Mouse (Mus musculus): ENCODE results near the gene Psap. TPM values are rescaled to one million over a fixed set of nuclear protein-coding genes. Genes with fewer than 3 reads are reported as not detected.

The Psap gene
- total and polyA plus RNA-seq, 2 experiments: 227 to 584 TPM

DNA sequence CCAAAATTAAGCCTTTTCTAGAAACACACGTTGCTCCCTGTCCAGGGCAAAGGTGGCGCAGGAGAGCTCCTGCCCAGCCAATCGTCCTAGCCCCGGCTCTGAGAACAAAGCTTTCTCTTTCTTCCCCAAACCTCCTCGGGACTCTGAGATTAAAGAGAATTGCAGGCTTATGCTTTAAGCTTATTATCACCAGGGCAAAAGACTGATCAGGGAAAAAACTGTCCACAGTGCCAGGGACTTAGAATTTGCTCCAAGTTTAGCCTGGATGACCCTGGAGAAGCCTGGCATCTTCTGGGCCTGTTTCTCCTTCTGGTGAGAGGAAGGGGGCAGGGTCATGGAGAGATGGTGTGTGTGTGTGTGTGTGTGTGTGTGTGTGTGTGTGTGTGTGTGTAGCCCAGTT, 15.9 kb upstream of the Psap start:
- no peak overlapping the region for H3K9ac ChIP-seq (ENCODE audit: low read depth, low read length)
- H3K79me2 ChIP-seq (ENCODE audit: control insufficient read depth, insufficient read depth, low read length): no peaks in the 10 kb centered on the region
- no peak for DNase-seq (ENCODE audit: extremely low read depth, low read depth, low spot score)
- H3K27me3 ChIP-seq (ENCODE audit: control insufficient read depth, insufficient read depth, low read length): no peaks in the 10 kb centered on the region
- no peak overlapping the region for H3K4me3 ChIP-seq (ENCODE audit: insufficient read depth, low read depth, low read length)
- no peak overlapping the region for H3K27ac ChIP-seq (replicated peaks; ENCODE audit: insufficient read depth, low read depth, low read length)
- no peaks in the 10 kb centered on the region for H3K4me1 ChIP-seq (ENCODE audit: control insufficient read depth, insufficient read depth, low read length)
- TF ChIP-seq CTCF (IDR thresholded peaks at IDR 0.05; ENCODE audit: low read depth, low read length) (no peak), POLR2A (IDR thresholded peaks at IDR 0.05; ENCODE audit: extremely low read depth, insufficient read depth, low read length) (no peak)
- H3K36me3 ChIP-seq (ENCODE audit: control insufficient read depth, insufficient read depth, low read length): no peaks in the 10 kb centered on the region
- 76% methylated on average over 5 of the region's 5 CpGs for WGBS

DNA sequence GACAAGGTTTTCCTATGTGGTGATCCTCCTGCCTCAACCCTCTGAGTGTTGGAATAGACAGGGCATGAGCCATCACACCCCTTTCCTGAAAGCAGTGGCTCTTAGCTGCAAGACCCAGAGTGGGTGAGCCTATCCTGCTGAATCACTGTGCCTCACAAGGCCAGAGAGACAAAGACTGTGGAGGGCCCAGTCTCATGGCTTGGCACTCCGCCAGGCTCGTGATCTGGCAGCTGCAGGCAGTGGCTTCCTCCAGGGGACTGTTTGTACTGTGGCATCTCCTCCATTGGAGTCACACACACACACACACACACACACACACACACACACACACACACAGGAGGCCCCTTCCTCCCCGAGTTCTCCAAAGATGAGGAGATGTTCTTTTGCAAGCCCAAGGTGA, 15.0 kb upstream of the Psap start:
- no peak overlapping the region for H3K9ac ChIP-seq (ENCODE audit: low read depth, low read length)
- no peak for TF ChIP-seq POLR2A (IDR thresholded peaks at IDR 0.05; ENCODE audit: extremely low read depth, insufficient read depth, low read length)
- TF ChIP-seq CTCF (IDR thresholded peaks at IDR 0.05; ENCODE audit: low read depth, low read length): no peak
- no peak overlapping the region for H3K27ac ChIP-seq (replicated peaks; ENCODE audit: insufficient read depth, low read depth, low read length)
- H3K4me1 ChIP-seq (ENCODE audit: control insufficient read depth, insufficient read depth, low read length): no peaks in the 10 kb centered on the region
- H3K36me3 ChIP-seq (ENCODE audit: control insufficient read depth, insufficient read depth, low read length): no peaks in the 10 kb centered on the region
- peak; percentile 55 for DNase-seq (ENCODE audit: extremely low read depth, low read depth, low spot score)
- no peaks in the 10 kb centered on the region for H3K27me3 ChIP-seq (ENCODE audit: control insufficient read depth, insufficient read depth, low read length)
- WGBS: 17% methylated on average over 3 of the region's 3 CpGs
- H3K79me2 ChIP-seq (ENCODE audit: control insufficient read depth, insufficient read depth, low read length): no peaks in the 10 kb centered on the region
- H3K4me3 ChIP-seq (ENCODE audit: insufficient read depth, low read depth, low read length): no peak overlapping the region

- WGBS: 97% methylated on average over 7 of the region's 7 CpGs
- H3K9ac ChIP-seq (ENCODE audit: low read depth, low read length): no peak overlapping the region
- H3K79me2 ChIP-seq (ENCODE audit: control insufficient read depth, insufficient read depth, low read length): no peaks in the 10 kb centered on the region
- no peak for DNase-seq (ENCODE audit: extremely low read depth, low read depth, low spot score)
- TF ChIP-seq CTCF (IDR thresholded peaks at IDR 0.05; ENCODE audit: low read depth, low read length) (no peak), POLR2A (IDR thresholded peaks at IDR 0.05; ENCODE audit: extremely low read depth, insufficient read depth, low read length) (no peak)
- H3K4me1 ChIP-seq (ENCODE audit: control insufficient read depth, insufficient read depth, low read length): no peaks in the 10 kb centered on the region
- no peaks in the 10 kb centered on the region for H3K27me3 ChIP-seq (ENCODE audit: control insufficient read depth, insufficient read depth, low read length)
- H3K36me3 ChIP-seq (ENCODE audit: control insufficient read depth, insufficient read depth, low read length): no peaks in the 10 kb centered on the region
- H3K27ac ChIP-seq (replicated peaks; ENCODE audit: insufficient read depth, low read depth, low read length): no peak overlapping the region
- no peak overlapping the region for H3K4me3 ChIP-seq (ENCODE audit: insufficient read depth, low read depth, low read length)
These were observed 14.1 kb upstream of the Psap start for GRCm38 (mm10) chr10:60263351-60263750.

- H3K27ac ChIP-seq (replicated peaks; ENCODE audit: insufficient read depth, low read depth, low read length): no peak overlapping the region
- peak; percentile 87 for DNase-seq (ENCODE audit: extremely low read depth, low read depth, low spot score)
- H3K79me2 ChIP-seq (ENCODE audit: control insufficient read depth, insufficient read depth, low read length): no peaks in the 10 kb centered on the region
- no peaks in the 10 kb centered on the region for H3K4me1 ChIP-seq (ENCODE audit: control insufficient read depth, insufficient read depth, low read length)
- WGBS: 19% methylated on average over 10 of the region's 10 CpGs
- H3K27me3 ChIP-seq (ENCODE audit: control insufficient read depth, insufficient read depth, low read length): no peaks in the 10 kb centered on the region
- no peak for TF ChIP-seq POLR2A (IDR thresholded peaks at IDR 0.05; ENCODE audit: extremely low read depth, insufficient read depth, low read length)
- H3K9ac ChIP-seq (ENCODE audit: low read depth, low read length): no peak overlapping the region
- H3K36me3 ChIP-seq (ENCODE audit: control insufficient read depth, insufficient read depth, low read length): no peaks in the 10 kb centered on the region
- H3K4me3 ChIP-seq (ENCODE audit: insufficient read depth, low read depth, low read length): no peak overlapping the region
These were observed 12.2 kb upstream of the Psap start for GRCm38 (mm10) chr10:60265252-60265651.

- Histone ChIP-seq H3K4me3 (ENCODE audit: insufficient read depth, low read depth, low read length) (no peak overlapping the region), H3K79me2 (ENCODE audit: control insufficient read depth, insufficient read depth, low read length) (no peaks in the 10 kb centered on the region), H3K9ac (ENCODE audit: low read depth, low read length) (no peak overlapping the region), H3K36me3 (ENCODE audit: control insufficient read depth, insufficient read depth, low read length) (no peaks in the 10 kb centered on the region), H3K27me3 (ENCODE audit: control insufficient read depth, insufficient read depth, low read length) (no peaks in the 10 kb centered on the region), H3K27ac (replicated peaks; ENCODE audit: insufficient read depth, low read depth, low read length) (no peak overlapping the region), H3K4me1 (ENCODE audit: control insufficient read depth, insufficient read depth, low read length) (no peaks in the 10 kb centered on the region)
- no peak for DNase-seq (ENCODE audit: extremely low read depth, low read depth, low spot score)
- 90% methylated on average over 8 of the region's 8 CpGs for WGBS
- no peak for TF ChIP-seq POLR2A (IDR thresholded peaks at IDR 0.05; ENCODE audit: extremely low read depth, insufficient read depth, low read length)
- no peak for TF ChIP-seq CTCF (IDR thresholded peaks at IDR 0.05; ENCODE audit: low read depth, low read length)
These were observed 10.5 kb upstream of the Psap start for GRCm38 (mm10) chr10:60266842-60267401.

DNA sequence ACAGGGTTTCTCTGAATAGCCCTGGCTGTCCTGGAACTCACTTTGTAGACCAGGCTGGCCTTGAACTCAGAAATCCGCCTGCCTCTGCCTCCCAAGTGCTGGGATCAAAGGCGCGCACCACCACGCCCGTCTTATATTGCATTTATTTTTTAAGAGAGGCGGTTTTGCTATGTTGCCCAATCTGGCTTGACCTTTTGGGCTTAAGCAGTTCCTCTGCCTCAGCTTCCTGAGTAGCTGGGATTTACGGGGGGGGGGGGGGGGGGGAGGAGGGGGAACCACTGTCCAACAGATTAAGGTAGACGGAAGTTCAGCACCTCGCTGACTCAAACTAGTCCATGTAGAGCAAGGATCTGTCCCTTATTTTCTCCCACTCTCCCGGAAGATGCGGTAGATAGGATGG, 8.7 kb upstream of the Psap start:
- H3K27me3 ChIP-seq (ENCODE audit: control insufficient read depth, insufficient read depth, low read length): no peaks in the 10 kb centered on the region
- H3K27ac ChIP-seq (replicated peaks; ENCODE audit: insufficient read depth, low read depth, low read length): no peak overlapping the region; the same call in 1 of the 2 replicates
- H3K9ac ChIP-seq (ENCODE audit: low read depth, low read length): no peak overlapping the region
- H3K4me1 ChIP-seq (ENCODE audit: control insufficient read depth, insufficient read depth, low read length): no peaks in the 10 kb centered on the region
- no peak overlapping the region for H3K4me3 ChIP-seq (ENCODE audit: insufficient read depth, low read depth, low read length)
- 62% methylated on average over 11 of the region's 11 CpGs for WGBS
- TF ChIP-seq CTCF (IDR thresholded peaks at IDR 0.05; ENCODE audit: low read depth, low read length) (no peak), POLR2A (IDR thresholded peaks at IDR 0.05; ENCODE audit: extremely low read depth, insufficient read depth, low read length) (no peak)
- no peak for DNase-seq (ENCODE audit: extremely low read depth, low read depth, low spot score)
- no peaks in the 10 kb centered on the region for H3K36me3 ChIP-seq (ENCODE audit: control insufficient read depth, insufficient read depth, low read length)
- H3K79me2 ChIP-seq (ENCODE audit: control insufficient read depth, insufficient read depth, low read length): no peaks in the 10 kb centered on the region

All from liver, adult 2 months (tissue).